Mouse (Mus musculus): ENCODE measurements around the gene Upk1b.
"Not testable (repeated sequence)": the region's sequence is repeated elsewhere in the genome, so short reads cannot be mapped to it uniquely, and the experiment has no call there.

Upk1b gene

GRCm38 (mm10) chr16:38800091-38800490 is at the start of gene Upk1b:
Gene Upk1b (minus strand): TSS chr16:38800328.
- DNase-seq (ENCODE audit: low read depth, low spot score), result no peak

GRCm38 (mm10) chr16:38828649-38829048 is 28.5 kb upstream of the Upk1b start, which contains the start of gene 4930435E12Rik:
Gene 4930435E12Rik (minus strand): TSS chr16:38828749.
- no peak for DNase-seq (ENCODE audit: low read depth, low spot score)

GRCm38 (mm10) chr16:38812521-38812920 is 12.4 kb upstream of the Upk1b start:
- DNase-seq (ENCODE audit: low read depth, low spot score), result peak; percentile 63

- no peak for DNase-seq (ENCODE audit: low read depth, low spot score)
Observed at GRCm38 (mm10) chr16:38810196-38810595, 10.1 kb upstream of the Upk1b start.

- DNase-seq (ENCODE audit: low read depth, low spot score), result not testable (repeated sequence)
Observed at GRCm38 (mm10) chr16:38807796-38808195, 7.7 kb upstream of the Upk1b start.

GRCm38 (mm10) chr16:38798957-38799450 is 1.1 kb downstream of the Upk1b start:
- DNase-seq (ENCODE audit: low read depth, low spot score), result no peak

- DNase-seq (ENCODE audit: low read depth, low spot score), result no peak
Observed at GRCm38 (mm10) chr16:38793120-38793519, 7.0 kb downstream of the Upk1b start.

- DNase-seq (ENCODE audit: low read depth, low spot score), result no peak
Observed at GRCm38 (mm10) chr16:38789966-38790365, 10.2 kb downstream of the Upk1b start.

- no peak for DNase-seq (ENCODE audit: low read depth, low spot score)
Observed at GRCm38 (mm10) chr16:38789016-38789415, 11.1 kb downstream of the Upk1b start.

GRCm38 (mm10) chr16:38785301-38785700 is 14.8 kb downstream of the Upk1b start:
- DNase-seq (ENCODE audit: low read depth, low spot score), result no peak

- no peak for DNase-seq (ENCODE audit: low read depth, low spot score)
Observed at GRCm38 (mm10) chr16:38782524-38783067, 17.5 kb downstream of the Upk1b start.

- no peak for DNase-seq (ENCODE audit: low read depth, low spot score)
Observed at GRCm38 (mm10) chr16:38781946-38782345, 18.2 kb downstream of the Upk1b start.

GRCm38 (mm10) chr16:38780960-38781572 is 19.1 kb downstream of the Upk1b start:
- DNase-seq (ENCODE audit: low read depth, low spot score), result no peak

- DNase-seq (ENCODE audit: low read depth, low spot score), result no peak
Observed at GRCm38 (mm10) chr16:38776342-38776741, 23.8 kb downstream of the Upk1b start.

GRCm38 (mm10) chr16:38774964-38775746 is 25.0 kb downstream of the Upk1b start:
- no peak for DNase-seq (ENCODE audit: low read depth, low spot score)

GRCm38 (mm10) chr16:38772906-38773496 is 27.1 kb downstream of the Upk1b start:
- no peak for DNase-seq (ENCODE audit: low read depth, low spot score)

- DNase-seq (ENCODE audit: low read depth, low spot score), result no peak
Observed at GRCm38 (mm10) chr16:38771145-38771544, 29.0 kb downstream of the Upk1b start.

- DNase-seq (ENCODE audit: low read depth, low spot score), result no peak
Observed at GRCm38 (mm10) chr16:38769529-38769928, 30.6 kb downstream of the Upk1b start.

GRCm38 (mm10) chr16:38768386-38768785 is 31.7 kb downstream of the Upk1b start:
- DNase-seq (ENCODE audit: low read depth, low spot score), result no peak

- no peak for DNase-seq (ENCODE audit: low read depth, low spot score)
Observed at GRCm38 (mm10) chr16:38767761-38768160, 32.4 kb downstream of the Upk1b start.

- no peak for DNase-seq (ENCODE audit: low read depth, low spot score)
Observed at GRCm38 (mm10) chr16:38766671-38767070, 33.5 kb downstream of the Upk1b start.

GRCm38 (mm10) chr16:38763508-38763907 is 36.6 kb downstream of the Upk1b start:
- DNase-seq (ENCODE audit: low read depth, low spot score), result no peak
